Comparison of ENCODE assay signal across 8 mouse cellular contexts in the genomic region with DNA sequence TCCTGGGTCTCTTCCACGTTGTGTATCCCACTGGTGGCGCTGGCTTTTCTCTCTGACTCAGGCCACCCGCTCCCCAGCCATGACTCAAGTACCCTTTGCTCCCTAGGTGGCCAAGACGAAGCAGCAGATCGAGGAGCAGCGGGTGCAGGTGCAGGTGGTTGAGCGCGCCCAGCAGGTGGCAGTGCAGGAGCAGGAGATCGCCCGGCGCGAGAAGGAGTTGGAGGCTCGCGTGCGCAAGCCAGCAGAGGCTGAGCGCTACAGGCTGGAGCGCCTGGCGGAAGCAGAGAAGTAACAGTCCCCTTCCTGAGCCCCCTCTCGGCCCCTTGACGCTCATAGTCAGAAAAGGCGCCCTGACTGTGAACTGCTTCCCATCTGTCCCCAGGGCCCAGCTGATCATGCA. TPM values are rescaled to one million over a fixed set of nuclear protein-coding genes. Genes with fewer than 3 reads are reported as not detected.
A peak's percentile ranks its signal among the peaks of the same experiment; 100 is the strongest.
DNase-seq lines count a peak whose midpoint lies in the region; ATAC-seq and TF ChIP-seq lines count a peak whose summit lies in the region.

No protein-coding gene starts in this region.

- no peaks in the 10 kb centered on the region for H3K27me3 ChIP-seq in embryonic facial prominence, embryonic 11.5 days (ENCODE audit: control insufficient read depth, insufficient read depth, low read length)
- H3K27me3 ChIP-seq in liver, embryonic 11.5 days (replicated peaks; ENCODE audit: control insufficient read depth, insufficient read depth, low read length) = no peaks in the 10 kb centered on the region
- no peaks in the 10 kb centered on the region for H3K27me3 ChIP-seq in myocyte (ENCODE audit: control insufficient read depth, insufficient read depth, insufficient read length)
- H3K27me3 ChIP-seq in stomach, embryonic 14.5 days (ENCODE audit: control insufficient read depth, insufficient read depth, low read length) = no peaks in the 10 kb centered on the region

- H3K9ac ChIP-seq in embryonic facial prominence, embryonic 11.5 days (replicated peaks; ENCODE audit: low read length) = no peak overlapping the region
- peak overlapping the region; percentile 50; the same call in 1 of the 2 replicates for H3K9ac ChIP-seq in liver, embryonic 11.5 days (ENCODE audit: low read depth, low read length)
- H3K9ac ChIP-seq in stomach, embryonic 14.5 days (replicated peaks; ENCODE audit: low read depth, low read length) = no peak overlapping the region

- 3% methylated on average over 21 of the region's 21 CpGs for WGBS in embryonic facial prominence, embryonic 11.5 days
- WGBS in liver, embryonic 11.5 days = 2% methylated on average over 21 of the region's 21 CpGs
- WGBS in stomach, embryonic 14.5 days = under 1% methylated on average over 21 of the region's 21 CpGs

- ATAC-seq in embryonic facial prominence, embryonic 11.5 days (replicated peaks; ENCODE audit: insufficient number of reproducible peaks, low FRiP score, low TSS enrichment, low read depth) = peak; percentile 40
- peak; percentile 70 for ATAC-seq in liver, embryonic 11.5 days (replicated peaks; ENCODE audit: low FRiP score)
- peak; percentile 66; the same call in 1 of the 2 replicates for ATAC-seq in stomach, embryonic 14.5 days (ENCODE audit: insufficient number of reproducible peaks, insufficient read depth, low FRiP score, low read depth)

- peaks cover 11% of the 10 kb centered on the region for H3K79me2 ChIP-seq in myocyte (ENCODE audit: control insufficient read depth, insufficient read depth)

- H3K9me3 ChIP-seq in embryonic facial prominence, embryonic 11.5 days (replicated peaks; ENCODE audit: control insufficient read depth, low read length) = no peaks in the 10 kb centered on the region
- no peaks in the 10 kb centered on the region for H3K9me3 ChIP-seq in liver, embryonic 11.5 days (ENCODE audit: control insufficient read depth, low read length)
- H3K9me3 ChIP-seq in stomach, embryonic 14.5 days (ENCODE audit: control insufficient read depth, low read depth, low read length) = no peaks in the 10 kb centered on the region

- no peak overlapping the region for H3K4me2 ChIP-seq in embryonic facial prominence, embryonic 11.5 days (ENCODE audit: low read depth, low read length)
- H3K4me2 ChIP-seq in liver, embryonic 11.5 days = peak overlapping the region; percentile 47
- H3K4me2 ChIP-seq in myocyte (ENCODE audit: low read depth) = no peak overlapping the region
- H3K4me2 ChIP-seq in stomach, embryonic 14.5 days (replicated peaks; ENCODE audit: low read depth, low read length) = 0 out of 2 replicates have a peak overlapping the region, but pooled peaks have one; percentile 8

- DNase-seq in 3134 (ENCODE audit: extremely low read depth, insufficient read length, low spot score) = peak; percentile 85
- peak; percentile 90 for DNase-seq in adrenal gland, postnatal 10 days
- DNase-seq in embryonic facial prominence, embryonic 11.5 days (ENCODE audit: low spot score) = peak; percentile 89
- DNase-seq in heart, adult 9 months (ENCODE audit: low spot score in 2 of 2) = peak; percentile 68 to 75
- peak; percentile 86 to 91 for DNase-seq in kidney, adult 8-10 months
- peak; percentile 82 for DNase-seq in liver, embryonic 11.5 days (ENCODE audit: low spot score)

- 0 out of 2 replicates have a peak, but pooled peaks cover under 1% of the 10 kb centered on the region for H3K4me1 ChIP-seq in embryonic facial prominence, embryonic 11.5 days (ENCODE audit: control insufficient read depth, insufficient read depth, low read length)
- H3K4me1 ChIP-seq in liver, embryonic 11.5 days (replicated peaks; ENCODE audit: control insufficient read depth, insufficient read depth, low read length) = peaks cover 25% of the 10 kb centered on the region
- H3K4me1 ChIP-seq in stomach, embryonic 14.5 days (ENCODE audit: control insufficient read depth, insufficient read depth, low read length) = peaks cover 10% of the 10 kb centered on the region; the same call in 1 of the 2 replicates

- no peak overlapping the region for H3ac ChIP-seq in myocyte (ENCODE audit: control insufficient read depth, insufficient read length)

- TF ChIP-seq POLR2A in myocyte (IDR thresholded peaks at IDR 0.05; ENCODE audit: insufficient read length, low read depth) = no peak

- H3K27ac ChIP-seq in embryonic facial prominence, embryonic 11.5 days (replicated peaks; ENCODE audit: low read depth, low read length) = no peak overlapping the region
- peak overlapping the region; percentile 61 for H3K27ac ChIP-seq in liver, embryonic 11.5 days (ENCODE audit: low read depth, low read length)
- no peak overlapping the region for H3K27ac ChIP-seq in stomach, embryonic 14.5 days (ENCODE audit: low read length)

- no peak overlapping the region for H3K4me3 ChIP-seq in embryonic facial prominence, embryonic 11.5 days (ENCODE audit: low read depth, low read length)
- peak overlapping the region; percentile 21; the same call in 1 of the 2 replicates for H3K4me3 ChIP-seq in liver, embryonic 11.5 days (ENCODE audit: low read depth, low read length)
- no peak overlapping the region for H3K4me3 ChIP-seq in myocyte
- no peak overlapping the region for H3K4me3 ChIP-seq in stomach, embryonic 14.5 days (ENCODE audit: low read depth, low read length)

- H3K36me3 ChIP-seq in embryonic facial prominence, embryonic 11.5 days (replicated peaks; ENCODE audit: control insufficient read depth, insufficient read depth, low read depth, low read length) = peaks cover 6% of the 10 kb centered on the region
- peaks cover 38% of the 10 kb centered on the region for H3K36me3 ChIP-seq in liver, embryonic 11.5 days (ENCODE audit: control insufficient read depth, insufficient read depth, low read length)
- peaks cover 28% of the 10 kb centered on the region for H3K36me3 ChIP-seq in myocyte (ENCODE audit: control insufficient read depth, insufficient read depth)
- H3K36me3 ChIP-seq in stomach, embryonic 14.5 days (ENCODE audit: control insufficient read depth, insufficient read depth, low read length) = peaks cover 42% of the 10 kb centered on the region

TF ChIP-seq in myocyte, 11 proteins besides CTCF, POLR2A, EP300 and RAD21:
- TF ChIP-seq USF1 (IDR thresholded peaks at IDR 0.05; ENCODE audit: low read depth) (no peak), MYOD1 (IDR thresholded peaks at IDR 0.05; ENCODE audit: control insufficient read depth in 1 of 3, insufficient read length in 2 of 3, low read depth in 2 of 3) (peak in 1 of 3 experiments; percentile 63), REST (IDR thresholded peaks at IDR 0.05; ENCODE audit: insufficient read depth, insufficient read length) (no peak), TCF3 (IDR thresholded peaks at IDR 0.05; ENCODE audit: insufficient read length, low read depth) (no peak), TCF12 (IDR thresholded peaks at IDR 0.05; ENCODE audit: insufficient read depth, poor library complexity, severe bottlenecking) (no peak), CEBPB (IDR thresholded peaks at IDR 0.05; ENCODE audit: insufficient read depth, poor library complexity, severe bottlenecking) (no peak), SRF (IDR thresholded peaks at IDR 0.05; ENCODE audit: control insufficient read depth, insufficient read length, low read depth) (no peak), MYOG (IDR thresholded peaks at IDR 0.05; ENCODE audit: control insufficient read depth in 1 of 3, insufficient read depth in 1 of 3, insufficient read length in 2 of 3, low read depth in 2 of 3) (peak in 1 of 3 experiments; percentile 50), E2F4 (IDR thresholded peaks at IDR 0.05; ENCODE audit: insufficient read depth) (no peak), POLR2AphosphoS2 (IDR thresholded peaks at IDR 0.05; ENCODE audit: insufficient read length, low read depth) (peak; percentile 56), MAX (IDR thresholded peaks at IDR 0.05; ENCODE audit: low read depth) (no peak)

RNA-seq across cellular contexts. Expression of a gene that starts 6.7 kb away (rescaled TPM):
- total RNA-seq in adrenal gland, postnatal 10 days (2021) = 10 to 100 TPM; 54.6 to 70.8 TPM
- polyA plus RNA-seq in embryonic facial prominence, embryonic 11.5 days (2014; fragmentation: Nextera tagmentation; extraction: Ambion mirVana) = 46.7 and 53.8 TPM in 2 replicates
- 59.3 and 67.8 TPM in 2 replicates for polyA plus RNA-seq in liver, embryonic 11.5 days (2014; fragmentation: Nextera tagmentation; extraction: Ambion mirVana)
- polyA plus RNA-seq in myocyte (2012; fragmentation: generic; extraction: Trizol) = 107 TPM
- polyA plus RNA-seq in stomach, embryonic 14.5 days (2014; fragmentation: Nextera tagmentation; extraction: Ambion mirVana) = 42.8 and 44.2 TPM in 2 replicates

RNA-seq across cellular contexts. Expression of a gene that starts 8.3 kb away (rescaled TPM):
- total RNA-seq in adrenal gland, postnatal 10 days (2021) = 10 to 100 TPM in 1 of 2 experiments, 1 to 10 TPM in 1; 7.6 to 19.0 TPM
- polyA plus RNA-seq in embryonic facial prominence, embryonic 11.5 days (2014; fragmentation: Nextera tagmentation; extraction: Ambion mirVana) = 2.7 and 3.4 TPM in 2 replicates
- polyA plus RNA-seq in liver, embryonic 11.5 days (2014; fragmentation: Nextera tagmentation; extraction: Ambion mirVana) = 9.4 and 9.9 TPM in 2 replicates
- 45.1 TPM for polyA plus RNA-seq in myocyte (2012; fragmentation: generic; extraction: Trizol)
- 3.7 and 5.4 TPM in 2 replicates for polyA plus RNA-seq in stomach, embryonic 14.5 days (2014; fragmentation: Nextera tagmentation; extraction: Ambion mirVana)

RNA-seq across cellular contexts. Expression of a gene that starts 8.4 kb away (rescaled TPM):
- 100 to 1,000 TPM; 351 to 404 TPM for total RNA-seq in adrenal gland, postnatal 10 days (2021)
- 1,420 and 1,481 TPM in 2 replicates for polyA plus RNA-seq in embryonic facial prominence, embryonic 11.5 days (2014; fragmentation: Nextera tagmentation; extraction: Ambion mirVana)
- polyA plus RNA-seq in liver, embryonic 11.5 days (2014; fragmentation: Nextera tagmentation; extraction: Ambion mirVana) = 843 and 854 TPM in 2 replicates
- 692 TPM for polyA plus RNA-seq in myocyte (2012; fragmentation: generic; extraction: Trizol)
- polyA plus RNA-seq in stomach, embryonic 14.5 days (2014; fragmentation: Nextera tagmentation; extraction: Ambion mirVana) = 932 and 983 TPM in 2 replicates

RNA-seq across cellular contexts. Expression of a gene that starts 11.6 kb away (rescaled TPM):
- total RNA-seq in adrenal gland, postnatal 10 days (2021) = 10 to 100 TPM; 21.9 to 27.1 TPM
- polyA plus RNA-seq in embryonic facial prominence, embryonic 11.5 days (2014; fragmentation: Nextera tagmentation; extraction: Ambion mirVana) = 22.2 and 23.4 TPM in 2 replicates
- polyA plus RNA-seq in liver, embryonic 11.5 days (2014; fragmentation: Nextera tagmentation; extraction: Ambion mirVana) = 19.6 and 23.3 TPM in 2 replicates
- 7.0 TPM for polyA plus RNA-seq in myocyte (2012; fragmentation: generic; extraction: Trizol)
- polyA plus RNA-seq in stomach, embryonic 14.5 days (2014; fragmentation: Nextera tagmentation; extraction: Ambion mirVana) = 18.7 and 19.2 TPM in 2 replicates

RNA-seq across cellular contexts. Expression of a gene that starts 31.4 kb away (rescaled TPM):
- 10 to 100 TPM; 12.7 to 18.3 TPM for total RNA-seq in adrenal gland, postnatal 10 days (2021)
- 48.8 and 53.2 TPM in 2 replicates for polyA plus RNA-seq in embryonic facial prominence, embryonic 11.5 days (2014; fragmentation: Nextera tagmentation; extraction: Ambion mirVana)
- polyA plus RNA-seq in liver, embryonic 11.5 days (2014; fragmentation: Nextera tagmentation; extraction: Ambion mirVana) = 40.9 and 45.4 TPM in 2 replicates
- 18.5 TPM for polyA plus RNA-seq in myocyte (2012; fragmentation: generic; extraction: Trizol)
- 65.3 and 67.1 TPM in 2 replicates for polyA plus RNA-seq in stomach, embryonic 14.5 days (2014; fragmentation: Nextera tagmentation; extraction: Ambion mirVana)

Comparison
In these comparisons a context has a peak if more than half of its experiments do, and no peak if none do; other contexts are left out.
1. H3K4me2 ChIP-seq: peak in liver, embryonic 11.5 days (single experiment) and stomach, embryonic 14.5 days (single experiment); none in embryonic facial prominence, embryonic 11.5 days (single experiment) and myocyte (single experiment).
2. Peak in every context shown above with its lines, with median percentiles within 50 percentile points of each other: DNase-seq and ATAC-seq.